Mouse (Mus musculus) cerebellum, postnatal 25 days (tissue): Measurements from ENCODE around the gene Grm6.

ENCODE experiments used
- DNase-seq, 2 experiments: peaks; one replicate each; pipeline ENCODE4 v3.0.0; 2021; ENCODE audit warnings: mixed read lengths in 2 of 2

Gene Grm6

DNA sequence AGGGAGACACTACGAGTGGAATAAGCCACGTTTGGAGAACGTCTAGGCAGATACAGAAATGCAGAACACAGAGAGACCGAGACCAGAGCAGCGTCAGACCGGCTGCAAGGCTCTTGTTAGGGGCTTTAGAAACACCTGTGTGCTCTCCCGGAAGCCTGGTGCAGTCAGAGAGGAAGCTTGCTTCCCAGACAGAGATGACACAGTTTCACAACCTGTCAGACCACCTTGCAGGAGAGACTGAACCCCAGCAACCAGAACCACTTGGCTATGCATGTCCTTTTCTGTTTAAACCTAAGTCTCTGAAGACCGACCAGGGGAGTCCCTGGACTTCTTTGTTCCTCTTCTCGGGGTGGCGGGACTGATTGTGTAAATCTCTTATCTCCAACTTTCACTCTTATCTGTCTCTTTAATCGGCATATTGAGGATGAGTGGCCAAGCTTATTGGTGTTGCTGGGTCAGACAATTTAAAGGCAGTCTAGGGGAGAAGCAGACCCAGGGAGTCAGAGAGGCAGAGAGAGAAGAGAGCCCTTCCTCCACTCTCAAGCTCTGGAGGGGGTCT, at the start of gene Grm6:
TSS of gene Grm6 (plus strand) at position 509 of the 559 bp plus-strand sequence.
- DNase-seq, result no peak

DNA sequence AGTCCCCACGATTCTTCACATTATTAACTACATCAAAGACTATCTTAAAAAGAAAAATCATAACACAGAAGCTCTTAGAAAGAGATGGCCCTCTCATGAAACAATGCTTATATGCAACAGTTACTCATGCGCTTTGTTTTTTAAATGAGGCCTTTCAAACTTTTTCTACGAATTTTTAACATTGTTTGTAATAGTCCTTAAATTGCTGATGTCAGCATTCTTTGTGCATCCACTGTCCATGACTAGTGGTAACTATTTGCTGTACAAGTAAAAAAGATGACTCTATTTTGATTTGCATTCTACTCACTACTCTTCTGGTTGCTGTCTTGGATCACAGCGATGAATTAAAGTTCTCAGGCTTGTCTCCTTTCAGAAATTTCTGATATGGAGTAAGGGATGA, 36.3 kb upstream of the Grm6 start:
- no peak for DNase-seq

DNA sequence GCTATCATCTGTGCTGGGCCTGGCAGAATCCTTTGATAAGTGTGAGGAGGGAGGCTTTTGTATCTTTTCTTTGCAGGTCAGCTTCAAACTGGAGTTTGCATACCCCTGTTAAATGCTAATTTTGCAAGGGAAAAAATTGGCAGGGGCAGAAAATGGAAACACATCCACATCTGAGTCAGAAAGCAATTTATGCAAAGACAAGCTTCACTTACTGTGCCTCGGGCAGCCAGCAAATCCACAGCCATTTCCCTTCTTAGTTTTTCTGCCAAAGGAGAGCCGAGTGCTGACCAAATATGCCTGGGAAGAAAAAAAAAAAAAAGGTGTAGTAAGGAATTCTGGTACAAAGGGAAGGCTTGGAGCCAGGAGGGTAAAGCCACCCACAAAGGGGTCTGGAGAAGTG, 24.3 kb upstream of the Grm6 start:
- DNase-seq, result no peak

DNA sequence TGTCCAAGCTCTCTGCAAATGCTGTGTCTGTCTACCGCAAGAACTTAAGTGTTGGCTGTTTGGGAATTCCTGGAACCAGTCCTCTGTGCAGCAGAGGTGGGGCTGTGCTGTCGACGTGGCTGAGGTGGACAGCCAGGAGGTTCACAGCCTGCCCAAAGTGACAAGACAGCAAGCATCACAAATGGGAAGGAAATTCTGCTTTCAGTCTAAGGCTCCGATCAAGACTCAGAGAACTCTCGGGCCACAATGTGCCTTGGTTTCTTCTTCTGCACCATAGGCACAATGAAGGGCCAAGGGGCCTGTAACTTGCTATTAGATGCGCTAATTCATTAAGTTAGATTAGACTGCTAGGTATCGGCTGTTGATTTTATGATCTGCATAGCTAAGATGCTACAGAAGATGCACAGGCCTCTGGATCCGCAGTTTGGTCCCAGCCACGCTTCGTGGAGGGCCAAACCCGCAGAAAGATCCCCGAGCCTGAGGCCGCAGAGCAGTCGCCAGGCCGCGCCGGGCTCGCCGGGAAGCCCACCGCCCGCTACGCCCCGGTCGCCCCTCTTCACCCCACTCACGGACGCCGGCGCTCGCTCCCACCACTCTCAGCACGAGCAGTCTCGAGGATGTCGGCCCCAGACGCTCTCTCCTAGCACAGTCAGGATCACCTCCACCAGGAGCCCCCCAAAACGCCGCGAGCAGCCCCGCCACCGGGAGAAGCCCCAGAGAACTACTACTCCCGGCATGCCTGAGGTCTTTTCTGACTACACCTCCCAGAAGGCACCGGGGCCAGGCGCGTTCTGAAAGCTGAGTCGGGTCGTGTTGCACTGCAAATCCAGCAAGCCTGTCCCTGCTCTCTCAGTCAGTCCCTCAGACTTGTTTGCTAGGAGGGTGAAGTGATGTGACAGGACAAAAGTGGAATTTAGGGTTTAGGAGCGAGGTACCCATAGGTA, 23.2 kb upstream of the Grm6 start, which contains the start of gene Zfp354c:
TSS of gene Zfp354c (minus strand) at position 715 of the 944 bp plus-strand sequence.
- DNase-seq, result peak; percentile 89 to 91

DNA sequence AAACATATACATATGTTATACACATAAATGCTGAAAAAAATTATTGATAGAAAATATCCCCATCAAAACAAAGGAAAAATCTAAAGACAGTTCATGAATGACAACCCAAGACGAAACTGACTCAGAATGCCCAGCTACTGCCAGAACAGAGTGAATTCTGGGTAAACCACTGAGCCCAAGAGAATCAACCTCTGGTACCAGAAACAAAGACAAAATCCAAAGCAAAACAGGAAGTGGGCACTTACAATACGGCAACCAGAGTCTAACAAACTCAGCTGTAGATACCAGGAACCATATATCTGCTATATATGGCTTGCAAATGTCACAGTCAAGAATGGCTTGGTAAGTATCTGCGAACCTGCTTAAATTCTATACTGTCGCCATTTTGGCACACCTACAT, 14.8 kb upstream of the Grm6 start:
- DNase-seq, result no peak

DNA sequence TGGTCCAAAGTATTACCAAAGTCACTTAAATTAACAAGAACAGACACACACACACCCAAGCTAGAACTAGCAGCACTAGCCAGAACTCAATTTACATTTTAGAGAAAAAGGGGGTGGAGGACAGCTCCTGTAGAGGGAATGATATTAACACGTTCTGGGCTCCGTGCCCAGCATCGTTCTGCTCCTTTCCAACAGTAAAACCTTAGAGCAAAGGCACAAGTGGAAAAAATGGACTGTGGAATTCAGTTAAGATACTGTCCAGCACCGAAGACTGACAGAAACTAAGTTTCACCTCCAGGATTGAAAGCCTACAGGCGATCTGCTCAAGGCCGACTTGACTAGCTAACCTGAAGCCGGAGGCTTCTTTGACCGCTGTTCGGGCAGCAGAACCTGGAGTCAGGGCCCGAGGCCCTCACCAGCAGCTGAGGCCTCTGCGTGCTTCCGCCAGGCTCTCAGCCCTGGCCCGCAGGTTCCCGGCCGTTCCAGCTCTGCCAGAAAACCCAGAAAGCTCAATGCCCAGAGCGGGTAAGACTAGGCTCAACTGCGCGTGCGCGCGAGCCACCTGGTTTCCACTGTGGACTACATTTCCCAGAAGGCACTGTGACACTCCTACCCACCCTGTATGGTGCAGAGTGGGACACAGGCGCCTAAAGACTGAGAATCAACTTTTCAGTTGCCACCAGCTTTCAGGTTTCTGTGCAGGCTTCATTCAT, 9.3 kb upstream of the Grm6 start, which contains the start of gene Zfp879:
TSS of gene Zfp879 (minus strand) at position 530 of the 713 bp plus-strand sequence.
- peak; percentile 97 to 98 for DNase-seq

DNA sequence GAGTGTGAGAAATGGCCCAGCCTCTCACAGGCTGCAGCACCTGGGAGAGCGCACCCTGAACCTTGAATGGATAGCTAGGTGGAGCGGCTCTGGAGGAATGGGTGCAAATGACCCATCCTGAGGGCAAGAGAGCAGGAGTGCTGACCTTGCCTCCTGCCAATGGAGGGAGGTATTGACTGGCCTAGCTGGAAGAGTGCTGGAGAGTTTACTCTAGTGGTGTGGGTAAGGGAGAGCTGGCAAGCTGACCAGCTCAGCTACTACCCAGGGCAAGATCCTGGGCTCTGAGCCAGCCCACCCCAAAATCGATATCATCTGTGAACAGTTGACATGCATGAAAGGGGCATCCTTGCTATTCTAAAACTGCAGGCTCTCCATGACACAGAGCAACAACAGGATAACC, 4.5 kb upstream of the Grm6 start:
- DNase-seq, result no peak

DNA sequence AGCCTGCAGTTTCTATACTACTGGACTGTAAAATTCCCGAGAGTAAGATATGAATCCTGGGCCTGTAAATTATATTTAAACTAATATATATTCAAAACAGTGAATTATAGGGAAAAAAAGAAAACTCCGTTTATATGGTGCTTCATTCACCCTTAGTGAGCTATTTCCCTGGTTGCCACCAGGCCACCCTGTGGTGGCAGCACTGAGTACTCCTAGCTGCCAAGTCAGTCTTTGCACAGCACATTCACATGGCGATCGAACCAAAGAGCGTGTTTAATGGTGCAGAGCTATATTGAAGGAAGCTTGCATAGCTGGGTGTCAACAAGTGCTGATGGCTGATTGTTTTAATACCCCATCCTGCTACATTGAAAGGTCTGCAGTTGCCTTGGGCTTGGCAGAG, 3.4 kb upstream of the Grm6 start:
- peak in 1 of 2 experiments; percentile 36 for DNase-seq

DNA sequence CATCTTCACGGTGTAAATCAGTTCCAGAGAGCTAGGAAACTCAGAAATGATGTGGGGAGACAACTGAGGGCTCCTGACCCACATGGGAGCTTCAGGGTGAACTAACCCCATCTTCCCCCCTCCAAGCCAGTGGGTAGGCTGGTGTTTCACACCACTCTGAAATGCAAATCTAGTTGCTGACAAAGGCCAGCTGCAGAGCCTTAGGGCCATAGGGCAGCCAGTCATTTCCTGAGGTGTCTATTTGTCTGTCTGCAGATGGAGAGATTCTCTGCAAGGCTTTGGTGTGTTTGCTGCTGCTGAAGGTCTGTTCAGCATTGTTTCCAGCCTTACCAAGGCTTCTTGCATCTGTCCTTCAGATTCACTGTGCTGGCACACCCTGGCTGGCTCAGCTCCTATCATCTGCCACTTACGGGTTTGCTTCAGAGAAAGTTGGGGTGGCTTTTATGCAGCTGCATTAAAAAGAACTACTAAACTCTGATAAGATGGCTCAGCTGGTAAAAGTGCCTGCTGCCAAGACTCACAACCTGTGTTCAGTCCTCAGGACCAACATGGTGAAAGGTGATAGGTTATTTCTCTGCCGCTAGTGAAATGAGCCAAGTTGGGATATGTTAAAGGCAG, 1.9 kb upstream of the Grm6 start:
- DNase-seq, result no peak

DNA sequence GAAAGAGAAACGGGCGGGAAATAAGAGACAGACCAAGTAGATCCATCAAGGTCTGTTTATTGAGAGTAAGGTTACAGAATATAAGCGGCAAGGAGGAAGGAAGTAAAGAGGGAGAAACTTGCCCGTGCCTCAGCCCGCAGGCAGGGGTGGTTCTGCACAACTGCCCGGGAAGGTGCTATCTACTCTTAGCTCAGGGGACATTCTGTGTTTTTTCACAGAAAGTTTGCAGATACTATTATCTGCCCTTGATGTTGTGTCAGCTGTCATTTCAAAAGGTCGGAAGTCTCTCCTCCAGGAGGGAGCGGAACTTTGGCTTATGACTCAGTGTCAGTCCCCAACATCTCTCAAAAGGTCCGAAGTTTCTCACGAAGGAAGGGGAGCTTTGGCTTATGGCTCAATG, 1.2 kb upstream of the Grm6 start:
- DNase-seq, result no peak

DNA sequence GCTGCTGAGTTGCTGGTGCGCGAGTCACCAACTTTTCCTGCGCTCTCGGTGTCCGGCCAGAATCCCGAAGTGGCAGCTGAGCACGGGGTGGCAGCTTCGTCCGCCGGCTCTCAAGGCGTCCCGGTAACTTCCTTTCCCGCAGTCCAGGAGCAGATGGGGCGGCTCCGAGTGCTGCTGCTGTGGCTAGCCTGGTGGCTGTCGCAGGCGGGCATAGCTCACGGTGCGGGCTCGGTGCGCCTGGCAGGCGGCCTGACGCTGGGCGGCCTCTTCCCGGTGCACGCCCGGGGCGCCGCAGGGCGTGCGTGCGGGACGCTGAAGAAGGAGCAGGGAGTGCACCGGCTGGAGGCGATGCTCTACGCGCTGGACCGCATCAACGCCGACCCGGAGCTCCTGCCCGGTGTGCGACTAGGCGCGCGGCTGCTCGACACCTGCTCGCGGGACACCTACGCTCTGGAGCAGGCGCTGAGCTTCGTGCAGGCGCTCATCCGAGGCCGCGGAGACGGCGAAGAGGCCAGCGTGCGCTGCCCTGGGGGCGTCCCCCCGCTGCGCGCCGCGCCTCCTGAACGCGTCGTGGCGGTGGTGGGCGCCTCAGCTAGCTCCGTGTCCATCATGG, 610 bp downstream of the Grm6 start:
- DNase-seq, result peak; percentile 24 to 34

DNA sequence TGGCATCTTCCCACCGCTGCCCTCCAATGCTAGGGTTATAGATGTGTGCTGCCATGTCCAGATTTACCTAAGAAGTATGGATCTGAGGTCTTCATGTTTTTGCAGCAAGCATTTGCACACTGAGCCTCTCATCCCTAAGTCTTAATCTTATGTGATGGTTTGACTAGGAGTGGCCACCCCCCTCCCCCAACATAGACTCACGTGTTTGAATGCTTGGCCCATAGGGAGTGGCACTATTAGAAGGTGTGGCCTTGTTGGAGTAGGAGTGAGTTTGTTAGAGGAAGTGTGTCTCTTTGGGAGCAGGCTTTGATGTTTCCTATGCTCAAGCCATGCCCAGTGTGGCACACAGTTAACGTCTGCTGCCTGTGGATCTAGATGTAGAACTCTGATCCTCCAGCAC, 28.2 kb downstream of the Grm6 start:
- DNase-seq, result no peak

DNA sequence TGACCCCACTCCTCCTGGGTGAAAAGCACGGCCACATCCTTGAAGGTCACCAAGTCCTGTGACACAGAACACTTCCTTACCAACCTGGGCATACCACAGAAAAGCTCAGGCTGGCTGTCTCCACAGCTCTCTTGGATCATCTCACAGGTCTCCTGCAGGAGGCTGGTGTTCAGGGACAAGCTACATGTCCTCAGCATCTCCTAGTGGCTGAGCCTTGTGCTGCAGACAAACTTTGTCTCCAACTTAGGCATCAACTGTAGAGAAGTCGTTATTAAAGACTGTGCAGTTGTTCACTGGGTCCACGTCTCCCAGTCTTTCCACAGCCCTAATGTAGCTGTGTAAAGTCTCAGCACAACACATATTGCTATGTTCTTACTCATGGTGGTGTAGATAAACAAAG, 33.3 kb downstream of the Grm6 start:
- DNase-seq, result no peak

DNA sequence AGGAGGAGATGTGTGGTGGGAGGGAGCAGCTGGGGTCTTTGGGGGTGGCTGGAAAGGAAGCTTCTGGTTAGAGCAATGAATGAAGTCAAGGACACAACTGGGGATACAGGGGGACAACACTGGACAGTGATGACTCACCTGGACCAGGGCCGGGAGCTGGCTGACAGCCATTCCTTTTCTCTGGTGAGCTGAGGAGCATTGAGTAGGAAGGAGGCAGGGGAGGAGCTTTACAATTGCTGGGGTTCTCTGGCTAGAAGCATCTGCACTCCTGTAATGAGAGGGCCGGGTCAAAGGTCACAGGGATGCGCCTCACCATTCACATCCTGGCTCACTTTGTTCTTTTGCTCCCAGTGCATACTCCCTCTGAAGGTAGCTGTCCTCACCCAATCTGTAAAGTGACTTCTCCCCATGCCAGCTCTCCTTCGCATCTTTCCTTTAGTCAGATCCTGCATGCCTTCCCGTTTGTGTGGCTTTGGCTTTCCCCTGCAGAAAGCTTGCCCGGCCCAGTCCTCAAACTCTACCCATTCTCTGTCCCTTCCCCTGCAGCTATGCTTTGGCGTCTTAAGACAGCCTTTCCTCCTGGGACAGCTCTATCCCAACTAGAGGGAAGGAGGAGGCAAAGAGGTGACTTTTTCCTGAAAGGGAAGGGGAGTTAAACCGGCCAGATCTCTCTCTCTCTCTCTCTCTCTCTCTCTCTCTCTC, 35.9 kb downstream of the Grm6 start:
- DNase-seq, result peak; percentile 22 to 66

DNA sequence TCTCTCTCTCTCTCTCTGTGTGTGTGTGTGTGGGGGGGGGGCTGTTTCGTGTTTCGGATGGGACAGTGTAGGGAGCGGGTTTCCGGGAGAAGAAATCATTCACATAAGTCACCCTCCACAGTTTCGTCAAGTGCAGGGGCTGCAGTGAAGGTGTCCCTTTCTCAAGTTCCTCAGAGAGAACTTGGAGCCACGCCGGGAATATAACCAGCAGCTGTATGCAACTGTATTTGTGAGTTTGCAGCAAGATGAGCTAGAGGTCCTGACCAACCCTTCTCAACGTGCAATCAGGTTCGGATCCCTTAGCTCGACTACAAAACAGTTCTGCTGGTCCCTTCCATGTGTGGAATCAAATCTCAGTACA, 36.4 kb downstream of the Grm6 start:
- peak in 1 of 2 experiments; percentile 44 for DNase-seq

DNA sequence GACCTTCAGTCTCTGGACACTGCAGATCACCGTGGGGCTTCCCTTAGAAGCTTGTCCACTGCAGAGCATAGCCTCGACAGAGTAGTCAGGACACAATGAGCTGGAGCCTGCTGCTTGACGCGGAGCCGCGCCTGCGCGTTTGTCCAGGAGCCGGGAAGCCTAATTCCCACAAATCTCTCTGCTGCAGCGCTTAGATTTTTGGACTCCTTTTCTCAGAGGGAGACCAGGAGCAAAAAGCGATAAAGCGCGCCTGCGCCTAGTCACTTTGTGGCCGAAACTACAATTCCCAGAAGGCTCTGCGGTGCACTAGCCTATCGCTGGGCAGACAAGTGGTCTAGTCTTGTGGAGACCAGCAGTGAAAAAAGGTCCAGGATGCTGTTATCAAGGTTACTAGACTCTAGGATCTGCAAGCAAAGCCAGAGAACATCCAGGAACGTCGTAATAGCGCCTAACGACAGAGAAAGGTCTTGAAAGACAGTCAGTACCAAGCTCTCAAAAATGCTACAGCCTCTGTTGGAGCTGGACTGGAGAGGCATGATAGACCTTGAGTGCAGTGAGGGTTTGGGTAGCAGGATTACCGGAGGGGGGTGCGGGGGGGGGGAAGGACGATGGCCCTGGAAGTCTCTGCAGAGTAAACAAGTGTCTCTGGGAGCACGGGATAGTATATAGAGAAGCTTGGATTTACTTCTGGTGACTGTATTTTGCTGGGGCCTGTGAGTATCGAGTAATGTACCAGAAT, 37.1 kb downstream of the Grm6 start, which contains the start of gene Zfp454:
TSS of gene Zfp454 (minus strand) at position 262 of the 739 bp plus-strand sequence.
- peak; percentile 94 for DNase-seq

DNA sequence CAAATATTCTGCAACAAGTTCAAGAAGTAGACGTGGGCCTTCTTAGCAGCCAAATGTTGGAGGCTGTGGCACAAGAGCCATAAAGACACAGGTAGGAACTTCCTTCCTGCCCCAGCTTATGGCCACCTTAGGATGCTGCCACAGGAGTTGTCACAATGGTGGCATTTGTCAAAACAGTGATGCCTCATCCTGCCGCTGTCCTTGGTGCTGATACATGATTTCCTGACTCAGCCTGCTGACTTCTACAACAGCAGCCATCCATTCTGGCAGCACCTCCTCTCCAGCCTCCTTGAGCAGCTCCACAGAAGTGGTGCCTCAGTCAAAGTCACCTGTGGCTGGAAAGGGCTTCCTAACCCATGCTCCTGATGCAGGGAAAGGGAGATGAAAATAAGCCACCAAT, 42.0 kb downstream of the Grm6 start:
- no peak for DNase-seq

DNA sequence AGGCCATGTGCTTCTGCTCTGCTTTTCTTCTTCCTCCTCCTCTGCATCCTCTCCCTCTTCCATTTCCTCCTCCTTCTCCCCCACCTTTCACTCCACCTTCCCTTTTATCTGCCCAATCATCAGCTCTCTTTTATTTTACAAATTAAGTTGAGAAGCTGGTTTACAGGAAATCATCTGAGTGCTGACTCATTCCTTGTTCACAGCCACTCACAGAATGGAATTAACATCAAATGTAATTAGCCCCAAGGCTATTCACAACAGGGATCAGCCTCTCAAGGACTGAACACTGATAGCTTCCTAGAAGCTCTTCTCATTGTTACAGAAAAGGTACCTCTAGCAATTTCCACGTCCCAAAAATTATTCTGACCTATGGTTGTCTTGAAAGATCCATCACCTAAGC, 46.9 kb downstream of the Grm6 start:
- no peak for DNase-seq

DNA sequence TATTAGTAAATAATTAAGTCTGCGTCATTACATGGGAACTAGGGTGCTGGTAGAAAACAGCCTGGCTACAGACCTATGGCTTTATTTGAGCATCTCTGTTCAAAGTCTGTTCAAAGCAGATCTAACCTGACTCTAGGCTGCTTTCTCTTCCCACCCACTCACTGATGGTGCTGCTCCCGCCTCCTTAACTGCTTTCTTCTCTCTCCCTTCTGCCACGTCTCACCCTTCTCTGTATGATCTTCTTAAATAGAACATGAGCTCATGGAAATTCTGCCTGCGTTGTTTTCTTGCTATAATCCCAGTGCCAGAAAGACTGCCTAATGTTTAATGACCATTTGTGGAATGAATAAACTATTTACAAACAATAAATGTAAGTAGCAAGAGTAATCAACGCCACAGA, 57.7 kb downstream of the Grm6 start:
- DNase-seq, result no peak

DNA sequence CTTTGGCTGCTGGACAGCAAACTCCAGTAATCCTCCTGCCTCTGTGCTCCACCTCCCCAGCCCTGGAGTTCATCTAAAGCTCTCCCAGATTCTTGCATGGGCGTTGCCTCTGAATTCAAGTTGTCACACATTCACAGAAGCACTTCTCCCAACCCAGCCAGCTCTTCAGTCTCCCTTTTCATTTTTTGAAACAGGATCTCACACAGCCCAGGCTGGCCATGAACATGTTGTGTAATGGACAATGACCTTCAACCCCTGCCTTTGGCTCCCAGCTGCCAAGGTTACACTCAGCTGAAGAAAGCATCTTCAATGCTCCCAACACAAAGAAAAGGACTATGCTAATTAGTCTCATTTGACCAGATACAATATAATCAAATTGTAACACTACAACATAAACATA, 62.8 kb downstream of the Grm6 start:
- no peak for DNase-seq

DNA sequence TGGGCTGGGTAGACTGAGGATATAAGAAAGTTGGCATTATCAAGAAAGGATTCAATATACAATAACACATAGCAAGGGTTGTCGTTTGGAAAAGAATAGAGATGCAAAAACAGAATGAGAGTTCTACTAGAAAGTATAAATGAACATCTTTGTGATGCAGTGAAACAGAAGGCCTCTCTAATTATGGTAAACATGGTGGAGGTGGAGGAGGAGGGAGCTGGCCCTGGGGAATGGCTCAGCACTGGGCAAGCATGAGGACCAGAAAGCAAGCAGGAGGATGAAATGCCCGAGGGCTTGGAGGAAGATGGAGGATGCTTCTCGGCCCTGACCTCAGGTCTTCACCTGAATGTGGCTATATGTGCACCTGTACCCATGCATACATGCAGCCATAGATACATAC, 64.0 kb downstream of the Grm6 start:
- no peak for DNase-seq
